Mouse (Mus musculus) neural tube, embryonic 15.5 days (tissue): ENCODE data around the gene Zdhhc22. TPM values are rescaled to one million over a fixed set of nuclear protein-coding genes. Genes with fewer than 3 reads are reported as not detected.

ENCODE experiments used
- ATAC-seq: fragments of 200-750 bp; cut with Nextera tagmentation; 2 replicates; pipeline ENCODE4 v1.8.0; 2017; ENCODE audit warnings: mild to moderate bottlenecking, moderate TSS enrichment, moderate library complexity; ENCODE audit not compliant: low FRiP score
- H3K27ac ChIP-seq: fragments of 300-500 bp; sonication (generic); replicated peaks from 2 replicates; pipeline ENCODE4 v1.5.1; 2015; ENCODE audit warnings: mild to moderate bottlenecking, inconsistent platforms
- H3K27me3 ChIP-seq: fragments of 300-500 bp; sonication (generic); replicated peaks from 2 replicates; pipeline ENCODE4 v1.6.1; 2015; ENCODE audit warnings: inconsistent platforms
- H3K36me3 ChIP-seq: fragments of 300-500 bp; sonication (generic); 2 replicates; pipeline ENCODE4 v1.6.1; 2015; ENCODE audit warnings: inconsistent platforms
- H3K4me1 ChIP-seq: fragments of 300-500 bp; sonication (generic); 2 replicates; pipeline ENCODE4 v1.6.1; 2015; ENCODE audit warnings: inconsistent platforms
- H3K4me2 ChIP-seq: fragments of 300-500 bp; sonication (generic); 2 replicates; pipeline ENCODE4 v1.6.1; 2015; ENCODE audit warnings: inconsistent platforms, mild to moderate bottlenecking, moderate library complexity
- H3K4me3 ChIP-seq: fragments of 300-500 bp; sonication (generic); replicated peaks from 2 replicates; pipeline ENCODE4 v1.5.1; 2015; ENCODE audit warnings: mild to moderate bottlenecking, inconsistent platforms
- H3K9ac ChIP-seq: fragments of 300-500 bp; sonication (generic); replicated peaks from 2 replicates; pipeline ENCODE4 v1.6.1; 2015; ENCODE audit warnings: mild to moderate bottlenecking, inconsistent platforms
- H3K9me3 ChIP-seq: fragments of 300-500 bp; sonication (generic); replicated peaks from 2 replicates; pipeline ENCODE4 v1.6.1; 2016; ENCODE audit warnings: inconsistent platforms
- WGBS: fragments of 180-500 bp; shearing (Covaris S2); methylation state at CpG from one replicate; pipeline ENCODE4 v1.1.7; 2015; ENCODE audit warnings: mixed read lengths; 5-methylcytosine and 5-hydroxymethylcytosine counted together
- microRNA-seq: library from miRNA; unstranded; fragments of <30 nt; microRNA quantifications from one replicate; pipeline ENCODE4, GENCODE M21; 2017
- polyA plus RNA-seq: library from polyadenylated mRNA; unstranded; fragments of >200 nt; fragmentation: Nextera tagmentation; extraction: Ambion mirVana; gene quantifications from 2 replicates; pipeline ENCODE4 v1.2.1, GENCODE M21; 2015

Zdhhc22 gene
- polyA plus RNA-seq, 1 experiment from 2014 or later, result 19.4 TPM

DNA sequence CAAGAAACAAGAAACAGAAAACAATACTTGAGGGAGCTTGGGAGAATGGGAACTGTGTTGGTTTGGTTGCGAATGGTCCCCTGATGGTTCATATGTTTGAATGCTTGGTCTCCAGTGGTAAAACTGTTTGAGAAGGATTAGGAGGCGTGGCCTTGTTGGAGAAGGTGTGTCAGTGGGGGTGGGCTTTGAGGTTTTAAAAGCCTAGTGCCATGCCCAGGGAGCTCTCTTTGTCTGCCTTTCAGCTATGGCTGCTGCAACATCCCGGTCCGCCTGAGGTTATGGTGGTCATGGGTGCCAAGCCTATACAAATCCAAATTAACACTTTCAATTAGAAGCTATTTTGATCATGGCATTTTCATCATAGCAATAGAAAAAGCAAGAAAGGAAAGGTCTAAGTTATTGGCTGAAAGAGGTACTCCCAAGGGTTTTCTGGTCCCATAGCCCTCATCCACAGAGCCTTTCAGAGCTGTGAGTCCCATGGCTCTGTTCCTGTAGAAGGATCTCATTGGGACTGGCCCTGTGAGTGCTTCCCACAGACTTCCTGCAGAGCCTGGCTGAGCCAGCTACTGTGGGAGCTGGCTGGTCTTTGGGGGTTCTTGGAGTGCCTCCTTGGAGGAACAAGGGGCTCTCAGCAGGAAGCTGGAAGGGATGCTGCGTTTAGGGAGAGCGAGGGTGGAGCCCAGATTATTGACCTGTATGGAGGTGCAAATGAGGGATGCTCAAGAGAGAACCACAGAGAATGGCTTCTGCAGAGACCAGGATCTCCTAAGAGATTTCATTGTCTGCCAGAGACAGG, 59.1 kb downstream of the Zdhhc22 start:
- H3K9ac ChIP-seq, result no peak overlapping the region
- no peak overlapping the region for H3K4me2 ChIP-seq
- no peak overlapping the region for H3K4me3 ChIP-seq
- 74% methylated on average over 6 of the region's 6 CpGs for WGBS
- no peak for ATAC-seq
- no peak overlapping the region for H3K27ac ChIP-seq
- no peaks in the 10 kb centered on the region for H3K27me3 ChIP-seq
- H3K9me3 ChIP-seq, result no peaks in the 10 kb centered on the region
- H3K4me1 ChIP-seq, result peaks cover 10% of the 10 kb centered on the region
- no peaks in the 10 kb centered on the region for H3K36me3 ChIP-seq

Small RNAs within 50 kb of the gene (microRNA-seq; reads per million reads assigned to microRNA genes)
- gene Gm25847, result not detected

Other genes starting within 250 kb of the Zdhhc22 start
- gene Irf2bpl, start 105.6 kb downstream of the Zdhhc22 start, polyA plus RNA-seq, result 53.3 and 69.9 TPM in 2 replicates
- gene Cipc, start 43.4 kb downstream of the Zdhhc22 start, polyA plus RNA-seq, result 37.2 and 40.8 TPM in 2 replicates
- gene Tmem63c, start 30.9 kb upstream of the Zdhhc22 start, polyA plus RNA-seq, result 10.8 and 12.3 TPM in 2 replicates
- gene Ngb, start 112.1 kb upstream of the Zdhhc22 start, polyA plus RNA-seq, result 3.1 and 4.1 TPM in 2 replicates
- 25.1 and 28.4 TPM in 2 replicates for gene Gstz1, start 156.7 kb upstream of the Zdhhc22 start, polyA plus RNA-seq
- 13.4 and 13.8 TPM in 2 replicates for gene Pomt2, start 157.5 kb upstream of the Zdhhc22 start, polyA plus RNA-seq
- 2.5 TPM in 2 replicates for gene Samd15, start 209.3 kb upstream of the Zdhhc22 start, polyA plus RNA-seq
- 4.4 and 4.6 TPM in 2 replicates for gene Tmed8, start 210.0 kb upstream of the Zdhhc22 start, polyA plus RNA-seq
- gene Noxred1, start 248.3 kb upstream of the Zdhhc22 start, polyA plus RNA-seq, result 1.0 and 1.5 TPM in 2 replicates